Mouse (Mus musculus): Measurements from ENCODE around the gene Lipi. TPM values are rescaled to one million over a fixed set of nuclear protein-coding genes. Genes with fewer than 3 reads are reported as not detected.

Gene Lipi
- polyA plus RNA-seq, 1 experiment = not detected

DNA sequence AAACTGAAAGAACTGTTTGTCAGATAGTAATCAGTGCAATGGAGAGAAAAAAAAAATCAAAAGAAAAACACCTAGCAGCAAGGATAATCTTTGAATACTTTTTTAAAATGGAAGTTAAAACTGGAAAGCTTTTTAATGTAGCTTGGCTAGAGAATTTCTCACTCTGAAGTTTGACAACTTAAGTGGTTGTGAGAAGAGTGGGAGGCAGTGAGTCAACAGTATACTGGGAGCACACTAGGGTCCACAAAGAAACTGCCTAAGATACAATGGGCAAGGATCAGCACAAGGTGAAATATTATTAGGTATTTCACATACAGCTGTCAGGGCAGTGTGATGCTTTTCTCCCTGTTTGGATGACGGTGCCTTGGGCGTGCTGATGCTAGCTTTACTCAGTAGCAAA lies 23.0 kb downstream of the Lipi start:
- Histone ChIP-seq H3K4me1 (ENCODE audit: control insufficient read depth) (no peaks in the 10 kb centered on the region), H3K36me3 (ENCODE audit: control insufficient read depth) (no peaks in the 10 kb centered on the region), H3K4me3 (replicated peaks) (no peak overlapping the region), H3K9me3 (ENCODE audit: control insufficient read depth, low read length) (no peaks in the 10 kb centered on the region), H3K27me3 (ENCODE audit: control insufficient read depth) (no peaks in the 10 kb centered on the region)
- no peak for TF ChIP-seq TAL1 (IDR thresholded peaks at IDR 0.05; ENCODE audit: low read length)
- TF ChIP-seq GATA1 (IDR thresholded peaks at IDR 0.05; ENCODE audit: low read length) = no peak

GRCm38 (mm10) chr16:75545310-75545709 lies 40.6 kb downstream of the Lipi start:
- Histone ChIP-seq H3K9me3 (ENCODE audit: control insufficient read depth, low read length) (no peaks in the 10 kb centered on the region), H3K27me3 (ENCODE audit: control insufficient read depth) (no peaks in the 10 kb centered on the region), H3K4me3 (replicated peaks) (no peak overlapping the region), H3K4me1 (ENCODE audit: control insufficient read depth) (no peaks in the 10 kb centered on the region), H3K36me3 (ENCODE audit: control insufficient read depth) (no peaks in the 10 kb centered on the region)
- TF ChIP-seq TAL1 (IDR thresholded peaks at IDR 0.05; ENCODE audit: low read length) (no peak), GATA1 (IDR thresholded peaks at IDR 0.05; ENCODE audit: low read length) (no peak)

DNA sequence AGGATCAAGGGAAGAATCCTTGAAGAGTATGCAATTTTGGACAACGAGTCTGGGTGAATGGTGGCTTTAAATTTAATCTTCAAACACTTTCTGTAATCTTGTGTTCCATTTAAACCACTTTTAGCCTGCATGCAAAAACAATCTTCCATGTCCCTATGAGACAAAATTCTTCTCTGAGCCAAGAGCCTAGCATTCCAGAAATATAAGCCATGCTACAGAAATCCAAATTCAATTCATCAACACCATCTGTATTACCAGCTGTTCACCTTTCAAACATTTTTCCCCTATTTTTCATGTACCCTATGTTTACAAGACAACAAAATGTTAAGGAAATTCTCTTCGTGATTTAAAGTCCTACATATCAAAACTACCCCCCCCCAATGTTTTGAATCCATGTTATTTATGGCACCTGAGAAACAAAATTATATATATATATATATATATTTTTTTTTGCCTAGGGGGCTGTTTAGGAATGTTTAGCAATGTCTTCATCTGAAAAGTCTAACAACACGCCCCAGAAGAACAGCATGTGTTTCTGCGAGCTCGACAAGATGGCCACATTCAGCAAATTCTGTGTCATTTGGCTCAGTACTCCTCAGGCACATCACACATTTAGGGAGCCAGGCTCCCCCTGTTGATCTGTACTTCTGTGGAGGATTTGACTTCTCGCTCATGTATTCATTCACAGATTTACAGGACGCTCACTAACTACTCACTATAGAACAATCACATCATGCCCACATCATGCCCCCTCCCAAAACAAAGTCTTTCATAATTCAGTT lies 47.9 kb downstream of the Lipi start:
- Histone ChIP-seq H3K27me3 (ENCODE audit: control insufficient read depth) (no peaks in the 10 kb centered on the region), H3K36me3 (ENCODE audit: control insufficient read depth) (no peaks in the 10 kb centered on the region), H3K4me3 (replicated peaks) (no peak overlapping the region), H3K4me1 (ENCODE audit: control insufficient read depth) (no peaks in the 10 kb centered on the region), H3K9me3 (ENCODE audit: control insufficient read depth, low read length) (no peaks in the 10 kb centered on the region)
- no peak for TF ChIP-seq TAL1 (IDR thresholded peaks at IDR 0.05; ENCODE audit: low read length)
- no peak for TF ChIP-seq GATA1 (IDR thresholded peaks at IDR 0.05; ENCODE audit: low read length)

GRCm38 (mm10) chr16:75531705-75532104 lies 54.2 kb downstream of the Lipi start:
- no peaks in the 10 kb centered on the region for H3K4me1 ChIP-seq (ENCODE audit: control insufficient read depth)

DNA sequence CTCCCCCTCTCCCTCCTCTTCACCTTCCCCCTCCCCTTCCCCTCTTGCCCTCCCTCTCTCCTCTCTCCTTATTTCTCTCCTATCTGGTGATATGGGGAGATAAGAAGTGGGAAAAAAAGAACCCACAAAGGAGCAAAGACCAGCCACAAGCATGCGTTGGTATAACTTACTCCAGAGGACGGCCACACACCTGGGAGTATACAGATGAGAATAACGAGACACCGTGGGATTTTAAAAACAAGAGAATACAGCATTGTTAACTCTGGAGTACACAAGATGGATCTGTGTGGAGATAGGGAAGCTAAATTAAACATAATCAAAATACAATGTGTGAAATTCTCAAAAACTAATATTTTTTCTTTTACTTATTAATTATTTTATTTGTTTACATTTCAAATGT lies 89.3 kb downstream of the Lipi start:
- Histone ChIP-seq H3K9me3 (ENCODE audit: control insufficient read depth, low read length) (no peaks in the 10 kb centered on the region), H3K27me3 (ENCODE audit: control insufficient read depth) (no peaks in the 10 kb centered on the region), H3K36me3 (ENCODE audit: control insufficient read depth) (no peaks in the 10 kb centered on the region), H3K4me3 (replicated peaks) (no peak overlapping the region), H3K4me1 (ENCODE audit: control insufficient read depth) (no peaks in the 10 kb centered on the region)
- TF ChIP-seq GATA1 (IDR thresholded peaks at IDR 0.05; ENCODE audit: low read length) (no peak), TAL1 (IDR thresholded peaks at IDR 0.05; ENCODE audit: low read length) (no peak)

More at GRCm38 (mm10) chr16:75531705-75532104, 54.2 kb downstream of the Lipi start:
- no peaks in the 10 kb centered on the region for H3K27me3 ChIP-seq (ENCODE audit: control insufficient read depth)
- H3K9me3 ChIP-seq (ENCODE audit: control insufficient read depth, low read length) = no peaks in the 10 kb centered on the region
- TF ChIP-seq TAL1 (IDR thresholded peaks at IDR 0.05; ENCODE audit: low read length) = no peak
- TF ChIP-seq GATA1 (IDR thresholded peaks at IDR 0.05; ENCODE audit: low read length) = no peak
- H3K36me3 ChIP-seq (ENCODE audit: control insufficient read depth) = no peaks in the 10 kb centered on the region
- H3K4me3 ChIP-seq (replicated peaks) = no peak overlapping the region

Other genes with a start within 250 kb of the Lipi start
- not detected in 2 replicates for gene Rbm11, start 6.8 kb upstream of the Lipi start, polyA plus RNA-seq (2012)
- gene Hspa13, start 181.0 kb upstream of the Lipi start, polyA plus RNA-seq (2012) = 0.01 and 0.05 TPM in 2 replicates